Mouse (Mus musculus) embryonic facial prominence, embryonic 12.5 days (tissue): ENCODE data around the gene Fuca2. TPM values are rescaled to one million over a fixed set of nuclear protein-coding genes. Genes with fewer than 3 reads are reported as not detected.

Source experiments
- polyA plus RNA-seq: library from polyadenylated mRNA; unstranded; fragments of >200 nt; fragmentation: Nextera tagmentation; extraction: Ambion mirVana; gene quantifications from 2 replicates; pipeline ENCODE4 v1.2.1, GENCODE M21; 2016

The Fuca2 gene
- polyA plus RNA-seq, 1 experiment from 2014 or later: 41.6 TPM

Other genes starting within 250 kb of the Fuca2 start
- 25.1 and 27.2 TPM in 2 replicates for gene Phactr2, start 25.1 kb upstream of the Fuca2 start, polyA plus RNA-seq
- 4.1 and 5.1 TPM in 2 replicates for gene Adat2, start 53.4 kb downstream of the Fuca2 start, polyA plus RNA-seq
- gene Pex3, start 53.6 kb downstream of the Fuca2 start, polyA plus RNA-seq: 25.6 and 26.7 TPM in 2 replicates